In the genomic region with DNA sequence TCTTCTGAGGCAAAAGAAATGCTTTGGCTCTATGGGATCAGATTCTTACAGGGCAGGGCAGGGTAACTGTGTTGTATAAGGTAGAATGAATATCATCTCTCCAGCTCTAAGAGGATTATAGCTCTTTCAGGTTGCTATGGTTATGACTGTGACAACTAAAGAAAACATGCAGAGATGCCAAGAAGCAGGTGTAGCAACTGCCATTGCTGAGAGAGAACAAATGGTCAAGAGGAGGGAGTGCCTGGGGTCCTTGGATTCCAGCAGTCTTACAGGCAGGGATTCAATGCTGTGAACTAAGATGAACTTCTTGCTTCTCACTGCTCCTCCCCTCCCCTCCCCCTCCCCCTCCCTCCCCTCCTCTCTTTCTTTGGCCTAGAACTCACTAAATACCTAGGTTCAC, we compare ENCODE assay signal across 10 mouse cellular contexts. TPM values are rescaled to one million over a fixed set of nuclear protein-coding genes. Genes with fewer than 3 reads are reported as not detected.
DNase-seq lines count a peak whose midpoint lies in the region; ATAC-seq and TF ChIP-seq lines count a peak whose summit lies in the region.
"Had no signal": no experiment of that assay in that cellular context is flagged by ENCODE, and none has a peak within 500 bp of the region (broad histone marks: within the 10 kb centered on the region; RNA-seq: fewer than 3 reads in every experiment).

No protein-coding gene starts in this region.

- no peak for TF ChIP-seq EP300 in heart, postnatal 0 days (IDR thresholded peaks at IDR 0.05; ENCODE audit: low read depth)
- no peak for TF ChIP-seq EP300 in heart, adult 2 months (IDR thresholded peaks at IDR 0.05; ENCODE audit: insufficient read depth, low read depth, low read length)

- H3K4me3 ChIP-seq in heart, postnatal 0 days (ENCODE audit: low read depth, low read length): no peak overlapping the region
- H3K4me3 ChIP-seq in heart, adult 2 months: no peak overlapping the region
- H3K4me3 ChIP-seq in embryonic facial prominence, embryonic 10.5 days: no peak overlapping the region
- no peak overlapping the region for H3K4me3 ChIP-seq in forebrain, postnatal 0 days (ENCODE audit: low read depth, low read length)
- no peak overlapping the region for H3K4me3 ChIP-seq in midbrain, embryonic 13.5 days (replicated peaks)
- H3K4me3 ChIP-seq: erythroblast, embryonic 14.5 days had no signal

- no peaks in the 10 kb centered on the region for H3K36me3 ChIP-seq in heart, postnatal 0 days (replicated peaks; ENCODE audit: control insufficient read depth, insufficient read depth, low read length)
- no peaks in the 10 kb centered on the region for H3K36me3 ChIP-seq in heart, adult 2 months (ENCODE audit: control insufficient read depth, insufficient read depth, low read length)
- H3K36me3 ChIP-seq in embryonic facial prominence, embryonic 10.5 days (replicated peaks): no peaks in the 10 kb centered on the region
- H3K36me3 ChIP-seq in forebrain, postnatal 0 days (ENCODE audit: insufficient read depth): no peaks in the 10 kb centered on the region
- no peaks in the 10 kb centered on the region for H3K36me3 ChIP-seq in midbrain, embryonic 13.5 days
- H3K36me3 ChIP-seq: G1E had no signal

- H3K27me3 ChIP-seq in heart, postnatal 0 days (ENCODE audit: control insufficient read depth, insufficient read depth, low read length): no peaks in the 10 kb centered on the region
- H3K27me3 ChIP-seq in heart, adult 2 months (ENCODE audit: control insufficient read depth, insufficient read depth, low read length): no peaks in the 10 kb centered on the region
- no peaks in the 10 kb centered on the region for H3K27me3 ChIP-seq in embryonic facial prominence, embryonic 10.5 days (replicated peaks; ENCODE audit: low read depth, poor library complexity, severe bottlenecking)
- H3K27me3 ChIP-seq in forebrain, postnatal 0 days (ENCODE audit: insufficient read depth, low read length): no peaks in the 10 kb centered on the region
- no peaks in the 10 kb centered on the region for H3K27me3 ChIP-seq in midbrain, embryonic 13.5 days

- no peak for DNase-seq in heart, postnatal 0 days (ENCODE audit: low spot score)
- no peak for DNase-seq in heart, adult 2 months
- DNase-seq in embryonic facial prominence, embryonic 10.5 days (ENCODE audit: low spot score): no peak
- peak; percentile 15 for DNase-seq in forebrain, postnatal 0 days
- DNase-seq in layer of hippocampus, adult 9-10 months (ENCODE audit: low spot score): no peak
- DNase-seq in right cerebral cortex, postnatal 36 days (ENCODE audit: low spot score in 2 of 2): no peak

- no peak for TF ChIP-seq CTCF in heart, postnatal 0 days (IDR thresholded peaks at IDR 0.05; ENCODE audit: low read depth)
- TF ChIP-seq CTCF in heart, adult 2 months (IDR thresholded peaks at IDR 0.05): no peak
- no peak for TF ChIP-seq CTCF in forebrain, postnatal 0 days (IDR thresholded peaks at IDR 0.05; ENCODE audit: low read depth)

- ATAC-seq in heart, postnatal 0 days (ENCODE audit: insufficient read depth, low read depth): peak; percentile 18; the same call in 1 of the 2 replicates
- peak; percentile 42 for ATAC-seq in forebrain, postnatal 0 days
- ATAC-seq in midbrain, embryonic 13.5 days: peak; percentile 78

- peak overlapping the region; percentile 50 for H3K4me2 ChIP-seq in heart, postnatal 0 days (ENCODE audit: low read depth, low read length)
- H3K4me2 ChIP-seq in forebrain, postnatal 0 days (ENCODE audit: low read depth): no peak overlapping the region
- H3K4me2 ChIP-seq in midbrain, embryonic 13.5 days (replicated peaks): no peak overlapping the region

- intact Hi-C loops in heart, adult 2 months (cut with DNase I): no loop called here

- H3K27ac ChIP-seq in heart, postnatal 0 days (ENCODE audit: low read depth): peak overlapping the region; percentile 96
- H3K27ac ChIP-seq in heart, adult 2 months: no peak overlapping the region
- H3K27ac ChIP-seq in embryonic facial prominence, embryonic 10.5 days (replicated peaks): peak overlapping the region; percentile 60; the same call in 1 of the 2 replicates
- peak overlapping the region; percentile 50; the same call in 1 of the 2 replicates for H3K27ac ChIP-seq in forebrain, postnatal 0 days (ENCODE audit: low read depth, low read length)
- H3K27ac ChIP-seq in midbrain, embryonic 13.5 days: 0 out of 2 replicates have a peak overlapping the region, but pooled peaks have one; percentile 30
- H3K27ac ChIP-seq: kidney, postnatal 0 days had no signal

- no peak for TF ChIP-seq POLR2A in heart, adult 2 months (IDR thresholded peaks at IDR 0.05; ENCODE audit: insufficient read depth, low read depth, low read length)

- H3K9me3 ChIP-seq in heart, postnatal 0 days (replicated peaks; ENCODE audit: control insufficient read depth, low read length): no peaks in the 10 kb centered on the region
- H3K9me3 ChIP-seq in embryonic facial prominence, embryonic 10.5 days: no peaks in the 10 kb centered on the region
- H3K9me3 ChIP-seq in forebrain, postnatal 0 days (ENCODE audit: low read length): no peaks in the 10 kb centered on the region
- H3K9me3 ChIP-seq in midbrain, embryonic 13.5 days: no peaks in the 10 kb centered on the region

- no peak overlapping the region; the same call in 1 of the 2 replicates for H3K9ac ChIP-seq in heart, postnatal 0 days (replicated peaks; ENCODE audit: low read depth, low read length)
- H3K9ac ChIP-seq in heart, adult 2 months (ENCODE audit: low read depth, low read length): no peak overlapping the region
- no peak overlapping the region for H3K9ac ChIP-seq in forebrain, postnatal 0 days
- no peak overlapping the region for H3K9ac ChIP-seq in midbrain, embryonic 13.5 days (replicated peaks)

- H3K79me2 ChIP-seq in heart, adult 2 months (replicated peaks; ENCODE audit: control insufficient read depth, insufficient read depth, low read length): no peaks in the 10 kb centered on the region

- peaks cover 11% of the 10 kb centered on the region; the same call in 1 of the 2 replicates for H3K4me1 ChIP-seq in heart, postnatal 0 days (ENCODE audit: control insufficient read depth, insufficient read depth)
- peaks cover 2% of the 10 kb centered on the region; the same call in 1 of the 2 replicates for H3K4me1 ChIP-seq in heart, adult 2 months (ENCODE audit: control insufficient read depth, insufficient read depth, low read length)
- H3K4me1 ChIP-seq in embryonic facial prominence, embryonic 10.5 days: peaks cover 25% of the 10 kb centered on the region
- 0 out of 2 replicates have a peak, but pooled peaks cover 6% of the 10 kb centered on the region for H3K4me1 ChIP-seq in forebrain, postnatal 0 days (ENCODE audit: insufficient read depth)
- peaks cover 19% of the 10 kb centered on the region for H3K4me1 ChIP-seq in midbrain, embryonic 13.5 days (replicated peaks)

RNA-seq across cellular contexts. Expression of a gene that starts 9.5 kb away (rescaled TPM):
- 19.7 and 25.8 TPM in 2 replicates for total RNA-seq in heart, postnatal 0 days (2014; rRNA removed; ENCODE audit: low replicate concordance)
- 14.4 and 17.2 TPM in 2 replicates for polyA plus RNA-seq in heart, postnatal 0 days (2015; fragmentation: Nextera tagmentation; extraction: Ambion mirVana)
- 10 to 100 TPM; 18.1 to 23.0 TPM for total RNA-seq in heart, adult 2 months (2021)
- 4.6 and 11.9 TPM in 2 replicates for polyA plus RNA-seq in heart, adult 2 months (2012; rRNA removed)
- 12.5 and 13.2 TPM in 2 replicates for polyA plus RNA-seq in embryonic facial prominence, embryonic 10.5 days (2016; fragmentation: Nextera tagmentation; extraction: Ambion mirVana)
- total RNA-seq in forebrain, postnatal 0 days (2014; rRNA removed): 12.3 and 14.9 TPM in 2 replicates
- polyA plus RNA-seq in forebrain, postnatal 0 days (2015; fragmentation: Nextera tagmentation; extraction: Ambion mirVana): 4.4 and 7.8 TPM in 2 replicates
- 12.0 and 12.1 TPM in 2 replicates for polyA plus RNA-seq in midbrain, embryonic 13.5 days (2015; fragmentation: Nextera tagmentation; extraction: Ambion mirVana)

RNA-seq across cellular contexts. Expression of a gene that starts 35.2 kb away (rescaled TPM):
- 68.2 and 83.1 TPM in 2 replicates for total RNA-seq in heart, postnatal 0 days (2014; rRNA removed; ENCODE audit: low replicate concordance)
- 112 and 125 TPM in 2 replicates for polyA plus RNA-seq in heart, postnatal 0 days (2015; fragmentation: Nextera tagmentation; extraction: Ambion mirVana)
- 100 to 1,000 TPM; 187 to 211 TPM for total RNA-seq in heart, adult 2 months (2021)
- 63.6 and 111 TPM in 2 replicates for polyA plus RNA-seq in heart, adult 2 months (2012; rRNA removed)
- 69.1 and 73.2 TPM in 2 replicates for polyA plus RNA-seq in embryonic facial prominence, embryonic 10.5 days (2016; fragmentation: Nextera tagmentation; extraction: Ambion mirVana)
- 51.9 and 68.0 TPM in 2 replicates for total RNA-seq in forebrain, postnatal 0 days (2014; rRNA removed)
- 50.2 and 58.1 TPM in 2 replicates for polyA plus RNA-seq in forebrain, postnatal 0 days (2015; fragmentation: Nextera tagmentation; extraction: Ambion mirVana)
- 77.7 and 85.2 TPM in 2 replicates for polyA plus RNA-seq in midbrain, embryonic 13.5 days (2015; fragmentation: Nextera tagmentation; extraction: Ambion mirVana)

RNA-seq across cellular contexts. Expression of a gene that starts 53.7 kb away (rescaled TPM):
- 8.2 and 24.2 TPM in 2 replicates for total RNA-seq in heart, postnatal 0 days (2014; rRNA removed; ENCODE audit: low replicate concordance)
- polyA plus RNA-seq in heart, postnatal 0 days (2015; fragmentation: Nextera tagmentation; extraction: Ambion mirVana): 10.3 and 10.5 TPM in 2 replicates
- 1 to 10 TPM; 2.3 to 2.5 TPM for total RNA-seq in heart, adult 2 months (2021)
- polyA plus RNA-seq in heart, adult 2 months (2012; rRNA removed): 1.6 and 3.0 TPM in 2 replicates
- polyA plus RNA-seq in embryonic facial prominence, embryonic 10.5 days (2016; fragmentation: Nextera tagmentation; extraction: Ambion mirVana): 93.2 and 97.1 TPM in 2 replicates
- 23.1 and 28.9 TPM in 2 replicates for total RNA-seq in forebrain, postnatal 0 days (2014; rRNA removed)
- 24.6 and 30.3 TPM in 2 replicates for polyA plus RNA-seq in forebrain, postnatal 0 days (2015; fragmentation: Nextera tagmentation; extraction: Ambion mirVana)
- 81.8 and 82.1 TPM in 2 replicates for polyA plus RNA-seq in midbrain, embryonic 13.5 days (2015; fragmentation: Nextera tagmentation; extraction: Ambion mirVana)

Comparison
In these comparisons a context has a peak if more than half of its experiments do, and no peak if none do; other contexts are left out.
1. ATAC-seq: peak in every context shown above with its lines; median percentile 78 in midbrain, embryonic 13.5 days; 42 in forebrain, postnatal 0 days; 18 in heart, postnatal 0 days.